7 mouse cellular contexts compared by ENCODE assay signal in the genomic region with DNA sequence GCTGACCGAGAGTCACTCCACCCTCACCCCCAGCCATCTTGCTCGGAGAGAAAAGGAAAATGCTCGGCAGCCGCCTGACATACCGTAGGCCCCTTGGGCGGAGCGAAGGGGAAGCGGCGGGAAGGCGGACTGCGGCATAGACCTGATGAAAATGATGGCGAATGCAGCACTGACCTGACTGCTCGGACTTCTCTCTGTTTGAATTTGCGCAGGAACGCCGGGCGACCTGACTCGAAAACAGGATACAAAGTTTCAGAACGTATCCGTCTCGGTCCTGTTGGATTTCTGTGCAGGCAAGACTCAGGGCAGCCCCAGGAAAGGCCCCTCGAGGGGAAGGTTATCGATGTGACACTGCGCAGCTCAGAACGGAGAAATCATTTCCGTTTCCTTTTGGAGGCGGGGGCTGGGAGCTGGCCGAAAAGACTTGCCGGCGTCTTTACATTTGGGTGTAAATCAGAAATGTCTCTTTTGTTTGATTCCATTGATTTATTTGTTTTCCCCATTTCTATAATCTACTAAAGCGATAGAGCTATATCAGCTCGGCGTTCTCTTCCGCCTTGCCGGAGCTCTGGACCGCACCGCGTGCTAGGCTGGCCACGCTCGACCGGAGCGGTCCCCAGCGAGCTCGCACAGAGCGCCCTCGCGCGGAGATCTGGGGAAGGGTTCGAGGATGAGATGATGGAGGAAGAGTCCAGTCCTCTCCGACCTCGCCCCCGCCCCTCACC. TPM values are rescaled to one million over a fixed set of nuclear protein-coding genes. Genes with fewer than 3 reads are reported as not detected.
DNase-seq lines count a peak whose midpoint lies in the region; ATAC-seq lines count a peak whose summit lies in the region.

A gene (minus strand): TSS at position 266 of the 725 bp plus-strand sequence.

- ATAC-seq in intestine, embryonic 16.5 days = peak; percentile 96
- peak; percentile 96 for ATAC-seq in midbrain, embryonic 11.5 days (ENCODE audit: low FRiP score)

- H3K27ac ChIP-seq in intestine, embryonic 16.5 days (ENCODE audit: low read length) = peak within 1 kb of the TSS; percentile 78
- H3K27ac ChIP-seq in midbrain, embryonic 11.5 days (ENCODE audit: low read depth, low read length) = peak within 1 kb of the TSS; percentile 59; the same call in 1 of the 2 replicates

- no peaks in the 10 kb centered on the region for H3K4me1 ChIP-seq in intestine, embryonic 16.5 days (ENCODE audit: control insufficient read depth, insufficient read depth, low read length)
- no peaks in the 10 kb centered on the region for H3K4me1 ChIP-seq in midbrain, embryonic 11.5 days (ENCODE audit: control insufficient read depth, insufficient read depth, low read length)

- peak within 1 kb of the TSS; percentile 81 for H3K4me3 ChIP-seq in intestine, embryonic 16.5 days (ENCODE audit: low read length)
- H3K4me3 ChIP-seq in midbrain, embryonic 11.5 days (ENCODE audit: low read depth, low read length) = peak within 1 kb of the TSS; percentile 76

- intact Hi-C loops in left cerebral cortex, postnatal 36 days (cut with DNase I) = loop anchor here (1.0 kb wide), 2 partner anchors 21 to 34 kb away; no protein-coding TSS in a partner anchor

- under 1% methylated on average over 52 of the region's 52 CpGs for WGBS in intestine, embryonic 16.5 days
- under 1% methylated on average over 52 of the region's 52 CpGs for WGBS in midbrain, embryonic 11.5 days

- H3K9me3 ChIP-seq in intestine, embryonic 16.5 days (ENCODE audit: control insufficient read depth, low read length) = no peaks in the 10 kb centered on the region
- H3K9me3 ChIP-seq in midbrain, embryonic 11.5 days (ENCODE audit: control insufficient read depth, low read length) = no peaks in the 10 kb centered on the region

- 0 out of 2 replicates have a peak, but pooled peaks cover 3% of the 10 kb centered on the region for H3K36me3 ChIP-seq in intestine, embryonic 16.5 days (ENCODE audit: control insufficient read depth, insufficient read depth, low read length)
- H3K36me3 ChIP-seq in midbrain, embryonic 11.5 days (ENCODE audit: control insufficient read depth, insufficient read depth, low read length) = no peaks in the 10 kb centered on the region

- peak; percentile 91 for DNase-seq in adrenal gland, adult 2 months
- peak; percentile 80 for DNase-seq in embryo, embryonic 11.5 days (ENCODE audit: low read depth, low spot score)
- DNase-seq in gastrocnemius, postnatal 4 days (ENCODE audit: low spot score in 2 of 2) = peak; percentile 80 to 82
- DNase-seq in left cerebral cortex, postnatal 36 days (ENCODE audit: low spot score in 2 of 2) = peak; percentile 80 to 91
- peak; percentile 98 for DNase-seq in midbrain, embryonic 11.5 days (ENCODE audit: low spot score, missing footprints)
- peak; percentile 72 for DNase-seq in skeletal muscle tissue, adult 2 months (ENCODE audit: low read depth, low spot score)

- H3K27me3 ChIP-seq in intestine, embryonic 16.5 days (replicated peaks; ENCODE audit: control insufficient read depth, insufficient read depth, low read length) = no peaks in the 10 kb centered on the region
- H3K27me3 ChIP-seq in midbrain, embryonic 11.5 days (ENCODE audit: control insufficient read depth, insufficient read depth, low read length) = no peaks in the 10 kb centered on the region

- peak within 1 kb of the TSS; percentile 88 for H3K9ac ChIP-seq in intestine, embryonic 16.5 days (ENCODE audit: low read depth, low read length)
- peak within 1 kb of the TSS; percentile 82 for H3K9ac ChIP-seq in midbrain, embryonic 11.5 days (ENCODE audit: low read length)

- peak within 1 kb of the TSS; percentile 59 for H3K4me2 ChIP-seq in intestine, embryonic 16.5 days (ENCODE audit: low read depth, low read length)
- peak within 1 kb of the TSS; percentile 60 for H3K4me2 ChIP-seq in midbrain, embryonic 11.5 days

RNA-seq across cellular contexts. Expression of the gene that starts here (rescaled TPM):
- total RNA-seq in adrenal gland, adult 2 months (2021) = 100 to 1,000 TPM; 146 to 180 TPM
- 20.0 and 29.9 TPM in 2 replicates for polyA plus RNA-seq in adrenal gland, adult 2 months (2012; rRNA removed)
- 100 to 1,000 TPM in 1 of 2 experiments, 10 to 100 TPM in 1; 89.2 to 134 TPM for total RNA-seq in gastrocnemius, postnatal 4 days (2021)
- polyA plus RNA-seq in intestine, embryonic 16.5 days (2015; fragmentation: Nextera tagmentation; extraction: Ambion mirVana) = 63.0 and 68.9 TPM in 2 replicates
- total RNA-seq in left cerebral cortex, postnatal 36 days (2021) = 100 to 1,000 TPM; 101 to 170 TPM
- 126 and 140 TPM in 2 replicates for polyA plus RNA-seq in midbrain, embryonic 11.5 days (2014; fragmentation: Nextera tagmentation; extraction: Ambion mirVana)

Comparison
In these comparisons a context has a peak if more than half of its experiments do, and no peak if none do; other contexts are left out.
1. Peak in every context shown above with its lines: DNase-seq, ATAC-seq, H3K4me3 ChIP-seq and H3K27ac ChIP-seq.